Mouse (Mus musculus) CD8-positive naive resting alpha-beta T cell, adult 2 months (primary cell): Measurements from ENCODE around the gene Dennd1a.

Source experiments
- DNase-seq, 2 experiments: peaks; one replicate each; pipeline ENCODE4 v3.0.0; 2022; ENCODE audit warnings: low read depth in 2 of 2, low spot score in 2 of 2

The Dennd1a gene

GRCm38 (mm10) chr2:38052440-38052839, 234.8 kb downstream of the Dennd1a start:
- DNase-seq = no peak

DNA sequence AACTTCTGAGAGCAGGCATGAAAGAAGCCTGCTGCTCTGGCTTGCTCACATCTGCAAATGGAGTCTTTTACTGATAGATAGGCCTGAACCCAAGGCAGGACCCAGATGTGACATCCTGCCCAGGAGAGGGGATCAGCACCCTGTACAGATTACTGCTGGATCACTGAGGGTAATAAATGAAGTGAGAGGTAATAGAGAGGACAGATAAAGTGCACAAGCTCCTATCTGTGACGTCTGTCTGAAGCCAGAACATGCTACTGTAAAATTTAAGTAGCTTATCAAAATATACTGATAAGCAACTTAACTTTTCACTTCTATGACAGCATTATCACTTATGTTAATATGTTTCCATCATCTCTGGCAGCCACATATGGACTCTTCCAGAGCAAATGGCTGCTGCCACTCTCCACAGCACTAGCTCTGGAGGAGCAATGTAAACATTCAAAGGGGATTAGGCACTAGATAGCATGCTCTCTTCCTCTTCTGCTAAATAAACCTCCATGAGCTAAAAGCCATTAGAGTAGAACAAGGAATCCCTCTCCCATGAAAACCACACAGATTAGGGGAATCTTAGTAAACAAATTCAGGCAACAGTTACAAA, 235.6 kb downstream of the Dennd1a start:
- DNase-seq = no peak

DNA sequence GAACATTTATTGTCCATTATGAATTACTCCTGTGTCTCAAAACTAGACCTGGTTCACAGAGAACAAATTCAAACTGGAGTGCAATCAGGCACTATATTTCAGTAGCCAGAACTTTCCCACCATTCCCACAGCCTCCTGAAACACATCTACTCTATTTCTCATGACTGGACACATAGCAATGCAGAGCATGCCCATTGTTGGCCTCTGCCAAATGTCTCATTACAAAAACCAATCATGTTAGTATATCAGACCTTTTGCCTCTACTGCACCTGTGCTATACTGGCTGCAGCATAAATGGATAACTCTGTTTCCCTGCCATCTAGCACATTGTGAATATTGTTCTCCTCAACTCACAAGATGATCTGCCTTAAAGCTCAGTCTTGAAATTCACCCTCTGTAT, 238.2 kb downstream of the Dennd1a start:
- DNase-seq = no peak

- no peak for DNase-seq
Observed at GRCm38 (mm10) chr2:38045286-38045685, 241.9 kb downstream of the Dennd1a start.

GRCm38 (mm10) chr2:38040845-38041244, 246.3 kb downstream of the Dennd1a start:
- no peak for DNase-seq

GRCm38 (mm10) chr2:38039621-38040020, 247.6 kb downstream of the Dennd1a start:
- no peak for DNase-seq

DNA sequence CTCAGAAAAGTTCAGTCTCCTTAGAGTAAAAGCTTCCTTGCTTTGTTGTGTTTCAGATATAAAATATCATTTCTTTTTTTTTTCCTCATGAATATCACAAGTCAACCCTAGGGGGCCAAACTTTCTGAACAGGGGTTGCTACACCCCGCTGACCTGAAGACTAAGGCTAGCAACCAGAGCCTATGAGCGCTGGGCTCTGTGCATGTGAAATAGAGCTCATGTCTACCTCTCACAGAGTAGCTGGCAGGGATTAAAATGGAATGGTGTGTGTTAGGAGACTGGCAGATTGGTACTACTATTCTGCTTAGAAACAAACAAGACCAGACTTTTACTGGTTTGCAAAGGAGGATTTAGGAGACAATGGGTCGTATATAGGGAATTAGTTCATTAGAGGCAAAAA, 258.9 kb downstream of the Dennd1a start:
- DNase-seq = no peak

GRCm38 (mm10) chr2:38025615-38026014, 261.6 kb downstream of the Dennd1a start:
- no peak for DNase-seq

DNA sequence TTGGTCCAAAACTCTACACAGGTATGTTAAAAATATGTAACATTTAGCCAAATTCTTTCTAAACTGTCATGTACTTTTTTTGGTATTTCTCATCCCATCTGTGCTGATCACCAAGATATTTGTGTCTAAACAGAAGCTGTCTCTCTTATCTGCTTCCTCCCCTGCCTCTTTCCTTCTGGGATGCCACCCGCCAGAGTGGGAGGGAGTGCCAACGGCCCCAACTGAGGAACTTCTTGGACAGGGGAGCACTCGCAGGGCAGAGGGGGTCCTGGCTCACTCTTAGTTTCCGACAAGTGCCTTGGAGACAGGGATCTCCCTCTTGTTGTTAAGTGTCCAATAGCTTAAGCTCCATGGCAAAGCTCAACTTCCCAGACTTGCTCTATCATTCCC, 263.5 kb downstream of the Dennd1a start:
- no peak for DNase-seq

DNA sequence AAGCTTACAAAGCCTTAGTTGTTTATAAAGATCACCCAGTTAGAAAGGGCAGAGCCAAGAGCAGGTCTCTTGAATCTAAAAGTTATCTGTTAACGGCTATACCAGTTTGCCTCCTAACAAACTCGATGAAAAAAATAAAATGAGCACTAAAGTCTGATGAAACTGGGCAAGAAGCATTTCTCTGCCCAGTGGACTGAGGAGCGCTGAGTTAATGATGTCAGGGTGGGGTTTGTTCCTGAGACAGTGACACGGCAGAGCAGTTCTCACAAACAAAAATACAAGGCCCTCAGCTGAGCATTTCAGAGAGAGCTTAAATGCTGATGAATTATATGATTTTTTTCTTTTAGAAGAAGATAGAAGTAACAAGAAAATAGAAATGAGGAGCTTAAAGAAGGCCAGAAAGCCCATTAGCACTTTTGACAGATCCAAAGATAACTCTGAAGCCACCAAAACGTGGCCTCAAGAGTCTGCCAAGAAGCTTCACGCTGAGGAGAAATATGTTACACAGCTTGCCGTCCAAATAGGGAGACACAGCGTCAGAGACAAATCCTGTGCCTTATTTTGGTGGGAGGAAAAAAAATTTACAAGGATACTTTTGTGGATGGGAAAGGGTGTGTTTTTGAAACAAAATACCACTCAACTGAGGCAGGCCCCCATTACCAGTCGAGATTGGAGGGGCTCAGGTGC, 264.0 kb downstream of the Dennd1a start:
- DNase-seq = no peak

DNA sequence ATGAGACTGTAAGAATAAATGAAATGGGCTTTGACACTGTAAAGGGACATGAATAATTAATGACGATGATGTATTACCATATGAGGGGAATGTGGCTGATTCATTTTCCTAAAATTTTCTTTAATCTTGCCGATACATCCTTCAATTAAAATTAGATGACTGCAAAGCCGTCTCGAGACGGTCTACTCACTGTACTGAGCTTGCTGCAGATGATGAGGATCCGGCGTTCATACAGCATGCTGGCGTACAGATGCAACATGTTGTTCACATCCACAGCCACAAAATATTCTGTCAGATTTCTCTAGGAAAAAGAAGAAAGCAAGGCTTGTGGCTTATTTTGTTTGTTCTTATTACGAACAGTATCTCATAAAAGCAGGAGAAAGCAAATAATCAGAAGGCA, 266.0 kb downstream of the Dennd1a start:
- no peak for DNase-seq

GRCm38 (mm10) chr2:38014702-38015101, 272.5 kb downstream of the Dennd1a start:
- no peak for DNase-seq

- DNase-seq = no peak
Observed at GRCm38 (mm10) chr2:38013839-38014365, 273.3 kb downstream of the Dennd1a start.

GRCm38 (mm10) chr2:38007238-38007637, 280.0 kb downstream of the Dennd1a start:
- no peak for DNase-seq

- DNase-seq = no peak
Observed at GRCm38 (mm10) chr2:38003183-38003680, 284.0 kb downstream of the Dennd1a start.

GRCm38 (mm10) chr2:38001004-38001403, 286.2 kb downstream of the Dennd1a start:
- DNase-seq = no peak

DNA sequence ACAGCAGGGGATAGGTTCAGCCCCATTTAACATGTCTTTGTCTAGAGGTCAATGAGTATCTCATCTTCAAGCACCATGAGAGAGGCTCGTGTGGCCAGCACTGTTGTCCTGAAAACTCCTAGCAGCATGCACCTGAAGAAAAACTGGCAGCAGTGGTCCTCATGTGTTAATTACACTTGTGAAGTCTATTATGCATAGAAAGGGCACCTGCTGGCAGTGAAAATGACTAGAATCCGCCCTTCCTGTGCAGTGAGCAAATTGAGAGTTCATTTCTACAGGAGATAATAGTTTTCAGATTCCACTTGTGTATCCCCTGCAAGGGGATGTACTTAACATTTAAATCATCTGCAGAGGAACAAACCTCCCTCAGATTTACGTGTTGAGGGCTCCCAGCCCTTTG, 289.2 kb downstream of the Dennd1a start:
- no peak for DNase-seq

DNA sequence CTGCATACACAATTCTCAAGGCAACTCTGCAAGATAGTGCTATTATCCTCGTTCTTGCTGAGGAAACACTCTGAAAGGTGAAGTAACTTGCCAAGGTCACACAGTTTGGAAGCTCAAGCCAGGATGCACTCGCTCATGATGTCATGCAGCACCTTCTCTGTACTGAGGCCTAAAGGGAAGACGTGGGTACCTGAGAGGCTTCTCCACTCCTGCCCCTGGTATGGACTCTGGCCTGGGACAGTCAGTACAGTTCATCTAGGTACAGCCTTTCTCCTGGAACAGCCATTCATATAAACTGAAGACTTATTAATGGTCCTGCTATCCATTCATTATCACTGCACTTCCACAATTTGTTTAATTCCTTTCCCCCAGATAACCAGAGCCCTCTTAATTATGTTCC, 298.1 kb downstream of the Dennd1a start:
- no peak for DNase-seq

DNA sequence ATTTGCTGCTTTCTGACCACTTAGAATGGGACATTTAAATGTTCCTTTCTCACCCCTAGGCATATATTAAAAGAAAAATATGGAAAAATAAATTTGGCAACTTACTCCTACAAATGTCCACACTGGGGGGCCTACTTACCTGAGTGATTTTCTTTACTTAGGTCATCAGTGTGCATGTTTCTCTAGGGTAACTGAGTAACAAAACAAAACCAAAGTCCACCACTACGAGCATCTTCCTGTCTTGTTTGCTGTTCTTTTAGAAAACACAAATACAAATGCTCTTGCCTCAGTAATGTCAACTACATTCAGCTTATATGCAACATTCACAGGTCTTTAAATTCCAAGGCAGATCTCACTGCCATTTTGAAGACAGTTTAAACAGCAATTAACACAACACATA, 298.9 kb downstream of the Dennd1a start:
- DNase-seq = no peak

DNA sequence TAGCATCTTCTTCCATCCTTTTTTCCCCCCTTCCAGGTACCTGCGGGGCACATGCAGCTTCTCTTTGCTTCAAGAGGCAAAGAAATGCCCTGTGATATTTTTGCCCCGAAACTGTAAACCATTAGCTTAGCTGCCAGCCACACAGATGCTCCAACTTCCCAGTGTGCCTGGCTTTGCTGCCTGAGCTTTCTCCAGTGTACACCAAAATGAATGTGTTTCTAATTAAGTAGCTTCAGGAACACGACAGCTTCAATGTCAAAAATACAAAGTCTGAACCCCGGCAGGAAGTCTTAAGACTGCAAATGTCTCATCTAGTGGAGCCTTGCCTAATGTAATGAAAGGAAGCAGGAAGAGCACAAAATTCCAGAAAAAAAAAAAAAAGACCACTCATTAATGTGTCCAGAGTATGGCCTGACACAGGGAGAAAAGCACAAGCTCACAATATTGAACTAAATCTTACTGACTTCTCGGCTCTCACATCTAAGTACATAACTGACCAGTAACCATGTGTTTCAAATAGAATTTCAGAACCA, 301.4 kb downstream of the Dennd1a start:
- DNase-seq = no peak

GRCm38 (mm10) chr2:37982714-37983113, 304.5 kb downstream of the Dennd1a start:
- no peak for DNase-seq
